Mouse (Mus musculus) natural killer cell, adult 2 months (primary cell): ENCODE results near the gene Scgb1b12.
"Not testable (repeated sequence)": the region's sequence is repeated elsewhere in the genome, so short reads cannot be mapped to it uniquely, and the experiment has no call there.

Source experiments
- DNase-seq, 2 experiments: peaks; one replicate each; pipeline ENCODE4 v3.0.0; 2022; ENCODE audit warnings: low spot score in 2 of 2

Gene Scgb1b12

GRCm38 (mm10) chr7:32333882-32334281 is at the start of gene Scgb1b12:
Gene Scgb1b12, plus strand, starts transcription at chr7:32334182.
- DNase-seq = not testable (repeated sequence)

- not testable (repeated sequence) for DNase-seq
These were observed 6.8 kb upstream of the Scgb1b12 start, which contains the start of gene Scgb2b12 for GRCm38 (mm10) chr7:32327145-32327544. Gene Scgb2b12, minus strand, starts transcription at chr7:32327245.
